Mouse (Mus musculus) heart, adult 2 months (tissue): Measurements from ENCODE around the gene D330045A20Rik. TPM values are rescaled to one million over a fixed set of nuclear protein-coding genes. Genes with fewer than 3 reads are reported as not detected.
"Not testable (repeated sequence)": the region's sequence is repeated elsewhere in the genome, so short reads cannot be mapped to it uniquely, and the experiment has no call there.

Experiments used
- DNase-seq, 2 experiments: peaks; one replicate each; pipeline ENCODE4 v3.0.0; 2021
- H3K27ac ChIP-seq: fragments of 200-600 bp; 2 replicates; pipeline ENCODE4 v1.8.1; 2022
- H3K27me3 ChIP-seq: fragments of 200-500 bp; 2 replicates; pipeline ENCODE4 v1.6.1; 2012; ENCODE audit warnings: mild to moderate bottlenecking, low read length, inconsistent platforms, mixed read lengths; ENCODE audit not compliant: control insufficient read depth, insufficient read depth
- H3K36me3 ChIP-seq: fragments of 200-500 bp; 2 replicates; pipeline ENCODE4 v1.6.1; 2012; ENCODE audit warnings: low read length, inconsistent platforms; ENCODE audit not compliant: control insufficient read depth, insufficient read depth
- H3K4me1 ChIP-seq: fragments of 200-500 bp; 2 replicates; pipeline ENCODE4 v1.6.1; 2011; ENCODE audit warnings: low read length; ENCODE audit not compliant: control insufficient read depth, insufficient read depth
- H3K4me3 ChIP-seq: fragments of 200-600 bp; 2 replicates; pipeline ENCODE4 v1.8.1; 2022
- H3K79me2 ChIP-seq: fragments of 200-500 bp; replicated peaks from 2 replicates; pipeline ENCODE4 v1.6.1; 2012; ENCODE audit warnings: mild to moderate bottlenecking, inconsistent platforms, low read length, moderate library complexity, mixed read lengths; ENCODE audit not compliant: control insufficient read depth, insufficient read depth
- H3K9ac ChIP-seq: fragments of 200-500 bp; 2 replicates; pipeline ENCODE4 v1.6.1; 2012; ENCODE audit warnings: low read depth, mild to moderate bottlenecking, control low read depth, inconsistent platforms, low read length, mixed read lengths
- CTCF ChIP-seq: fragments of 200-600 bp; IDR thresholded peaks from 2 replicates; pipeline ENCODE4 v1.8.1; 2022; ENCODE audit warnings: antibody characterized with exemption, mild to moderate bottlenecking, moderate library complexity
- EP300 ChIP-seq: fragments of 200-500 bp; IDR thresholded peaks from 2 replicates; pipeline ENCODE4 v1.6.1; 2011; ENCODE audit warnings: low read depth, low read length, control low read depth; ENCODE audit not compliant: insufficient read depth
- POLR2A ChIP-seq: fragments of 200-500 bp; IDR thresholded peaks from 2 replicates; pipeline ENCODE4 v1.6.1; 2011; ENCODE audit warnings: mild to moderate bottlenecking, low read depth, low read length, control low read depth; ENCODE audit not compliant: insufficient read depth
- WGBS: fragments of 180-500 bp; shearing (Covaris S2); methylation state at CpG from one replicate; pipeline ENCODE4 v1.1.7; 2018; 5-methylcytosine and 5-hydroxymethylcytosine counted together
- intact Hi-C: fragments of 180-260 bp; cut with DNase I; formaldehyde crosslinking; loops from one replicate; pipeline ENCODE4 v1.15.1; 2025
- polyA plus RNA-seq: library from polyadenylated mRNA; depleted of rRNA; stranded (reverse); fragments of >200 nt; gene quantifications from 2 replicates; pipeline ENCODE4 v1.2.3, GENCODE M21; 2012
- total RNA-seq, 2 experiments: library from RNA; stranded (reverse); gene quantifications; 2 replicates each; pipeline ENCODE4 v1.2.3; 2021

The D330045A20Rik gene
- total and polyA plus RNA-seq, 3 experiments = 0.04 to 0.07 (median 0.05) TPM

DNA sequence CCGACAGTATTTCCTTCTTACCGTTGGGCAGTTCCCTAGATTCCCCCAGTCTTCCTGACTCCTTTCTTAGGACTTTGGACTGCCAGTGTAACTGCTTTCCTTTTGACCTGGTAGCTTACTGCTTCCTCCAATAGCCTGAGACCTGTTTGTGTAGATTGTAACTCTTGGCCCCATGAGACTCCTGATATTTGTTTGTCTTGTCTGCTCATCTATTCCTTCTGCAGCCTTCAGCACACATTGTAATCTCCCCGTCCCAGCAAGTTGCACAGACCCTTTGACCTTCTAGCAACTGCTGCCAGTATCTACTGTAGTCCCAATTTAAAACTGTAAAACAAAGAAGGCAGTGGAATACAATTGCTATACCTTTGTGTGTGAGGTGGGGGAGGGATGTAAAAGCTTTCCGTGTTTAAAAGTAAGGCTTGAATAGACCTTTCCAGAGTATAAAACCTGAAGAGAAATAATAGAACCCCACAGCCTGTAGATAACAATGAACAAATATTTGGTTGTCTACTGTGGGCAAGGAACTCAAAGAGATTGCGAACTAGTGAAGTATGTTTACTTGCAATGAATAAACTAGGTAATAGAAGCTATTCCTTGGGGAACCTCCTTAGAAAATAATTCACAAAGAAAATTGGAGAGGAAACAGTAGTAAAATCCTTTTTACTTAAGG lies 82.2 kb downstream of the D330045A20Rik start:
- 48% methylated on average over 5 of the region's 5 CpGs for WGBS
- intact Hi-C loops = no loop called here
- H3K4me3 ChIP-seq = no peak overlapping the region

DNA sequence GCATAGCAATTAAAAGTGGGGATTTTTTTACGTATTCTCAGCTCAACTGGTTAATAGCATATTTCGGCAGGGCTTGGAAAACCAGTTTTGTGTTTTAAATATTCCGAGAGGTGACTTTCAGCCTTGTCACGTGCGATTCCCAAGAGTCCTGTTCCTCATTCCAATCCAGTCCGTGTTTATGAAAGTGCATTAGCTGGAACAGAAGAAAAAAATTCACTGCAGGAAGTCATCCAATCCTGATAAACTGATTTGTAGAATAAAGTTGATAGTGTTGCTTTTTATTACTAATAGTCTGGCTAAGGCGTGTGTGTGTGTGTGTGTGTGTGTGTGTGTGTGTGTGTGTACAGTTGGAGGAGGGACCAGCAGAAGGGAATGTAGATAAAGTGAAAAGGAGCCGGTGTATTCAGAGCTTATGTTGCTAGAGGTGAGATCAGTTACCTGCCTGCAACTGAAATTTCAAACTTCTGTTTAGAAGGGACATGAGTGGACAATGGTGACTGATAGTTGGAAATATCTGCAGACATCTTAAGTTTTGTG lies 82.8 kb downstream of the D330045A20Rik start, which contains the start of gene Rnf128:
TSS of gene Rnf128 (plus strand) at position 392 of the 537 bp plus-strand sequence.
- Histone ChIP-seq H3K9ac (no peak within 1 kb of the TSS), H3K4me3 (no peak within 1 kb of the TSS), H3K4me1 (no peaks in the 10 kb centered on the region), H3K36me3 (no peaks in the 10 kb centered on the region), H3K27ac (no peak within 1 kb of the TSS), H3K27me3 (no peaks in the 10 kb centered on the region), H3K79me2 (no peaks in the 10 kb centered on the region)
- WGBS = 51% methylated on average over 8 of the region's 8 CpGs
- intact Hi-C loops = no loop called here
- DNase-seq = no peak
- TF ChIP-seq POLR2A = no peak
- TF ChIP-seq CTCF = no peak
- no peak for TF ChIP-seq EP300

More for the DNA sequence above, 82.2 kb downstream of the D330045A20Rik start:
- no peak overlapping the region for H3K9ac ChIP-seq
- no peaks in the 10 kb centered on the region for H3K27me3 ChIP-seq
- H3K36me3 ChIP-seq = no peaks in the 10 kb centered on the region
- H3K27ac ChIP-seq = no peak overlapping the region
- no peak for DNase-seq
- H3K4me1 ChIP-seq = no peaks in the 10 kb centered on the region
- H3K79me2 ChIP-seq = no peaks in the 10 kb centered on the region
- TF ChIP-seq POLR2A (no peak), EP300 (no peak), CTCF (no peak)

DNA sequence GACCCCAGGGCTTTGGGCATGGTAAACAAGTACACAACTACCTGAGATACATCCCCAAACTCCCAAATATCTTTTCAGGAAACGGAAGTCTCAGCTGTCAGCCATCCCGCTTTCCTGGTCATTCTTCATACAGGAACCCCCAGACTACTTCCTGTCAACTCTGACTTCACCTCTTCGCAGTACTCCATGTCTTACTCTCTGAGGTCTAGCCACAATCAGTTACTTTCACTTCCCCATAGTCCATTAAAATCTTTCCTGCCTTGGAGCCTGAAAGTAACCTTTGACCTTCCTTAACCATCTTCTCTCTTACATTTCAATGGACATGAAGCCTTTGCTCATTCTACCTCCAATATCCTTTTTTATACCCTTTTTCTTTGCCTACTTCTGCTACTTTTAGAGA lies 89.9 kb downstream of the D330045A20Rik start:
- Histone ChIP-seq H3K4me1 (no peaks in the 10 kb centered on the region), H3K9ac (no peak overlapping the region), H3K36me3 (no peaks in the 10 kb centered on the region), H3K27me3 (no peaks in the 10 kb centered on the region), H3K4me3 (no peak overlapping the region), H3K79me2 (no peaks in the 10 kb centered on the region), H3K27ac (no peak overlapping the region)
- no peak for DNase-seq
- 78% methylated on average over 3 of the region's 3 CpGs for WGBS
- TF ChIP-seq POLR2A (no peak), CTCF (no peak), EP300 (no peak)
- intact Hi-C loops = no loop called here

DNA sequence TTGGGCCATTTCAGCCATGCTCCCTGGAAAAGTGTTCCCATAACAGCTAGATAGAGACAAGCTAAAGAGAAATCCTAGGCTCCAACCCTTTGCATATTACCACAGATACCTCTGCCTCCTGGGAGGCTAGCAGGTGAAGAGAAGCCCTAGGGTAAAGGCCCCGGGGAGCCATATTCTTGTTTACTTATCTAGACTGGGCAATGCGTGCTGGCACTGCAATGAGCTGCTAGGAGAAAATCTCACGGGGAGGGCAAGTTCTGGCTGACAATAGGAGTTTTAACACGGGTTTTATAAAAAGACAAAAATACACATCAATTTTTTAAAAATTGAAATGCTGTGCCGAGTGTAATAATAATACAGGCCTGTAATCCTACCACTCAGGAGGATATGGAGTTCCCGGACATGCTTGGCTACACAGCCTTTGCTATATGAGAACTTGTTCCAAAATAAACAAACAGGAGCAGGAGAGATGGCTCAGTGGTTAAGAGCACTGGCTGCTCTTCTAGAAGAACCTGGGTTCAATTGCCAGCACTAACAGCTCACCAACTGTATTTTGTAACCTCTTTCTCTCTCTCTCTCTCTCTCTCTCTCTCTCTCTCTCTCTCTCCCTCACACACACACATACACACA lies 98.6 kb downstream of the D330045A20Rik start:
- Histone ChIP-seq H3K27ac (no peak overlapping the region), H3K27me3 (no peaks in the 10 kb centered on the region), H3K9ac (no peak overlapping the region), H3K36me3 (no peaks in the 10 kb centered on the region), H3K79me2 (no peaks in the 10 kb centered on the region), H3K4me3 (no peak overlapping the region), H3K4me1 (no peaks in the 10 kb centered on the region)
- 60% methylated on average over 6 of the region's 6 CpGs for WGBS
- intact Hi-C loops = no loop called here
- TF ChIP-seq EP300 (no peak), POLR2A (no peak), CTCF (no peak)
- DNase-seq = no peak

DNA sequence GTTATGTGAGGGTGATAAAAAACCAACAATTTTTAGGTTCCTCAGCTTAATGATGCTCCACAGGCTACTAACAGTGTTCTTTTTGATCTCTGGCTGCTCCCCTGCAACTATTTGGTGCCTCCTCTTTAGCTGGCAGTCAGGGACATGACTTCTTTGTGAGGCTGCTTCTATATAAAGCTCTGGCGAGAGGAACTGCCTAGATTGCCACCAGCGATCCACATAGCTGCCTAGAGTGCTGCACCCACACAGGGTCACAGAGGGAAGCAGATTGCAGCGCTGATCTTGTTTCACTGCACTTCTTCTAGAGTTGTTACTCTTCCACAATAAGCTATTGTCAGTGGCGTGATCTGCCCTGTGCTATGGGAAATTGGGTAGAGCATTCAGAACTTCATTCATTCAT lies 103.4 kb downstream of the D330045A20Rik start:
- TF ChIP-seq POLR2A (no peak), EP300 (no peak), CTCF (no peak)
- peak in 1 of 2 experiments; percentile 13 for DNase-seq
- Histone ChIP-seq H3K36me3 (no peaks in the 10 kb centered on the region), H3K27ac (0 out of 2 replicates have a peak overlapping the region, but pooled peaks have one; percentile 13), H3K4me3 (no peak overlapping the region), H3K9ac (no peak overlapping the region), H3K27me3 (no peaks in the 10 kb centered on the region), H3K4me1 (no peaks in the 10 kb centered on the region), H3K79me2 (no peaks in the 10 kb centered on the region)
- intact Hi-C loops = no loop called here
- WGBS = 25% methylated on average over 4 of the region's 4 CpGs

DNA sequence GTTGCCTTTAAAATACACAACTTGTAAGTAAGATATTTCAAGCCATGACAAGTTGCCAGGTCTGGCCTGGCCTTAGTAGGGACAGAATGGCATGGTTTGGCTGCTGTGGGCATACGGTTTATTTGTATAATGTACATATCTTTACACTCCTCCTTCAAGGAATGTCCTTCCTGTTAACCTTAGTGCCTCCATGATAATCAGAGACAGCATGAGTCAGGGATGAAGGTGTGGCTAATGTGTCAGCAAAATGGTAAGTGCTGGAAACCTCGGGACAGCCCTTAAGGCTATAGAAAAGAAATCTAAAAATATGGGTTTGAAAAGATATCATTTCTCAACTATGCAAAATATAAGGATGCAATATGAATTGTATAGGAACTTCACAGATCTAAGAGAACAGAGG lies 106.5 kb downstream of the D330045A20Rik start:
- 46% methylated on average over 2 of the region's 2 CpGs for WGBS
- H3K4me3 ChIP-seq, intact Hi-C loops, H3K79me2 ChIP-seq, H3K9ac ChIP-seq, H3K27me3 ChIP-seq, DNase-seq, H3K27ac ChIP-seq, H3K36me3 ChIP-seq, H3K4me1 ChIP-seq: not testable (repeated sequence)
